Mouse (Mus musculus) brain, adult 2 months (tissue): ENCODE results near the gene 1110059G10Rik.

Source experiments
- DNase-seq: peaks from one replicate; pipeline ENCODE4 v3.0.0; 2011; ENCODE audit warnings: low read depth, low spot score

1110059G10Rik gene

DNA sequence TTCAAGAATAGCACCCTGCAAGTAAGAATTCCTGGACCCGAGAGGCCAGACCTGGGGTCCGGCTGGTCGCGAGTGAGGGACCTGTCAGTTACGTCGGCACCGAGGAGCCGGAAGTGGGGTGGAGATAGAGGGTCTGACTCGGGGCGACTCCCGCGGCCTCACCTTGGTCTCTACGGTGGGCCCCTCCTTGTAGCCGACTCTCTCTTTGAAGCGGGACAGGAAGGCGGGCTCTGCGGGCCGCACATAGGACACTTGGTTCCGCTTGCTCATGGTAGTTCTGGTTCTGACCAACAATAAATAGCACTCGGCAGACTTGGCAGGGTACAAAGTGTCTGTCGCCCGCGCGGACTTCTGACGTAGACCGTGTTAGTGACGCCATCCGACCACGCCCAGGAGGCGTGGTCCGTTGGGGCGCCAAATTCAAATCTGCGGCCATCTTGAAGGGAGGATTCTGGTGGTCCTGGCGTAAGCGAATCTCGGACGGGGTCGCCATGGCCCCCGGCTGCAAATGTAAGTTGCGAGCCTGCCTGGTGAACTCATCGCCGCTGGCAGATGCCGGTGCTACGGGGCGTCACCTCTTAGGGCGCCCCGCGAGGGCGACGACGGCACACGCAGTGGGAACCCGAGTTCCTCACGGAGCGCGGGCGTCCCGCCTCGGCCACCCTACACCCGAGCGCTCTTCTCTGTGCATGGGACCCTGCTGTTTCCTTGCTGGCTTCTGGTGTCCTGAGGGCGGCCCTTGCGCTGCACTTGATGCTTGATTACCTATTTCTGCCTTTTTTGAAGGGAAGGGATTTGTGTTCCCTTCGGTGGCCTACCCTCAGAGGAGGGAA, at the start of gene 1110059G10Rik, which contains the start of gene Kif15:
Gene 1110059G10Rik (minus strand): TSS at position 358 of the 833 bp plus-strand sequence.
Gene Kif15 (plus strand): TSS at position 404 of the 833 bp plus-strand sequence.
- DNase-seq = peak; percentile 94

DNA sequence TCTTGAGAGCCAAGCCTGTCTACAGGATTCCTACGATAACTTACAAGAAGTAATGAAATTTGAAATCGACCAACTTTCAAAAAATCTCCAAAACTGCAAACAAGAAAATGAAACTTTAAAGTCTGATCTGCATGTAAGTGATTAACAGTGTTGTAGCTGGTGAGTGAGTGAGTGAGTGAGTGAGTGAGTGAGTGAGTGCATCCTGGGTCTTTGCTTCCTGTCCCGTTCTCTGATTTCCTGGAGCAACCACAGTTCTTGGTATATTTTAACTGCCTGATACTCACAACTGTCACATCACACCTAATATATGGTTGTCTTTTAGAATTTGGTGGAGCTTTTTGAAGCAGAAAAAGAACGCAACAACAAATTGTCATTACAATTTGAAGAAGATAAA, 48.4 kb upstream of the 1110059G10Rik start:
- DNase-seq = no peak

DNA sequence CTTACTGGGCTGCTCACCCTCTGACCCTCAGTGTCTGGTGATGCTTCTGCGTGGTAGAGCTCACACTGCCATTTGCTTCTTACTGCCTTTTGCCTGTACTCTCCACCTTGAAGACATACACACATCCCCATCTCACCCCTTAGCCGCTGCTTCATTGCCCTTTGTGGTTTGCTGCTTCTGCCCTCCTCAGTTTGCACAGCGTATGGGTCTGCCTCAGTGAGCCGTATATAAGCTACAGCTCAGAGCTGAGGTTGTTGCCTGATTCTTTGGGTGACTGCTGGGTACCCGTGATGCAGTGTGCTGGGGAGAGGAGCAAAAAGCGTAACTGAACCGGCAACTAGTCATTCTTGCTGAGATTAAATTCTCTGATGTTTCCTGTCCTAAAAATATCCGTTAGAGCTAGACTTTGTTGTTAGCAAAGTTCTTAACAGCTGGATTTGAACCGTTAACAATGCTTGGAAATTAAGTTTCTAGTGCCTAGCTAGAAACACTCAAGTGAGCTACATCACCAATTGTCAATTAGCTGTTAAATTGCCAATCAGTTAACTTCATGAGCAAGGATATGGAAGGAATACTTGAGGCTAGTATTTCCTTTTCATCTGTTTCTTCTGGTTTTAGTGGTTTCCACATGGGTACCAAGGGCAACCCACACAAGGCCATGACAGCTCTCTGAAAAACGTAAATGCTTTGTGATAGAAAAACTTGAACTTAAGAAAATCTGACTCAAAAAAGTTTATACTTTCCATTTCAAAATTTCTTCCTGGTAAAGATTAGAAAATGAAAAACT, 47.8 kb upstream of the 1110059G10Rik start:
- no peak for DNase-seq

DNA sequence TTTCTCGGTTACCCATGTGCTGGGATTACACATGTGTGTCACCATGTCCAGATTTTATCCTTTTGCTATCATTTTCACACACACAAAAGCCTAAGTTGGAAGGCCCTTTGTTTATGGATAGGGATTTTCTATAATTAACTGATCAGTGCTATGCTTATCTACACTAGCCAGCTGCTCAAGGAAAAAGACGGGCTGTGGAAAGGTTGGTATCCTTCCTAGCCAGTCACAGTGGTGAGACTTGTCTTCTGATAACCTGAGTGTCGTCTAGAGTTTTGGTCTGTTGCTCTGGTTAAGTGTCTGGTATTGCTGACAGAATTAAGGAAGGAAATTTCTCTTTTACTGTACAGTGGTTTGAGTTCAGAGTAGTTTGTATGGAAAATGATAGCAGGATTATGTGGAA, 21.9 kb downstream of the 1110059G10Rik start:
- no peak for DNase-seq

DNA sequence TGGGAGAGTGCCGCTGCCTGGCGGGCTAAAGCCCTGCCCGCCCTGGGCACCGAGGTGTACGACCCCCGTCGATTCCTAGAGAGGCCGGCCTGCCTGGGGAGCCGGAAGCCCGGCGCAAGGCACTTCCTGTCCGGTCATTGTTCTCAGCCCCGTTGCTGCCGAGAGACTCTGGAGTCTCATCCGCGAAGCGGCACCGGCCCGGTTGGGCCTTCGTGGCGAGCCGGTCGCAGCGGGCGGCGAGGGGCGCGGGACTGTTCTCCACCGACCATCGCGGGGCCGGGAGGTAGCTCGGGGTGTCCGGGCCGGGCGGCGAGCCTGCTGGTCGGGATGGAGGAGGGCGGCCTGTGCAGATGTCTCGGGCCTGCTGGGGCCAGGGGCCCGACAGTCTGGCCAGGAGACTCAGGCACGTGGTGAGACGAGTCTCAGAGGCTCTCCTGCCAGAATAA, 27.8 kb downstream of the 1110059G10Rik start, which contains the start of gene Zfp105:
Gene Zfp105 (plus strand): TSS at position 137 of the 446 bp plus-strand sequence.
- DNase-seq = peak; percentile 89

DNA sequence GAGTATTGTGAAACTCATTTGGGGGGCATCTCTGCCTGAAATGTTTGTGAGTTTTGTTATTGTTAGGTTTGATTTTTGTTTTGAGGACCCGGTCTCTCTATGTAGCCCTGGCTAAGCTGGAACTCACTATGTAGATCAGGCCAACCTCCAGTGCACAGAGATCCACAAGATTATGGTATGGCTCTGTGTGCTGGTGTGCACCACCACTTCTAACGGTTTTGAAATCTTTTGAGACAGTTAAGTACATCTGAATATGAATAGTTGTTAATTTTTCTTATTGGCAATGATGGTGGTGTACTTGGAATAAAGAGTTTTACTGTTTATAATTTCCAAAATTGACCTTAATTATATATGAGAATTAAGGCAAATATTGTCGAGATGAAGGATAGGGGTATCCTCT, 28.4 kb downstream of the 1110059G10Rik start:
- no peak for DNase-seq

DNA sequence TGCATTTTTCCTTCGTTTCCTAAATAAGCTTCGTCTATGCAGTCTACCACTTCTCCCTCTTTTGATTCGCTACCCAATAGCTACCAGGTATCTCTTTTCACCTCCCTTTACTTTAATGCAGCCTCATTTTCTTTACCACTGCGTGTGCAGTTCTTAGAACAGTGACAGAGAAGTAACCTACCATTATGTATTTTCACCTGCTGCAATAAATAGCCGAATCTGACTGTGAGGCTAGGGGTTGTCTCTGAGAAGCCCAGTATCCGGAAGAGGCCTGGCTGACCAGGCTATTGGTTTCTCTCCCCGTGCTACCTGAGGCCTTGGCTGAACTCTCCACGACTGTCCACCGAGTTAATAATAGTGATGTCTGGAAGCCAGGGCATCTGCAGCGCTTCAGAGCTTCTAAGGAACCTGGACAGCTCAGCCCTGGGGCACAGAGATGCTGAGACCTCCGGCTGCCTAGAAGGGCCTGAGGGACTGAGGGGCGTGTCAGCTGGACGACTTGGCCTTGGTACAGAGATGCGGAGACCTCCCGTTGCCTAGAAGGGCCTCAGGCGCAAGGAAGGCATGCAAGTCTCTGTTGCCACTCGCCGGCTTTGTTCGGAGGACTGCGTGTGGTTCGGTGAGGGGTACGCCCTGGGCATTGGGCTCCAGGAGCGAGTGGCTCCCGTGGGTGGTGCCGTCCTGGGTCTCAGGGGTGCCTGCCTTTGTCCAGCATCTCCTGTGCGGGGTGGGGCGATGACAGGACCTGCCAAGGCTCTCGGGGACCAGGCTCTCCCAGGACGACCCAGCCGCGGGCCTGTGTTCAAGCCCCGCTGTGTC, 47.9 kb downstream of the 1110059G10Rik start:
- DNase-seq = peak; percentile 91

DNA sequence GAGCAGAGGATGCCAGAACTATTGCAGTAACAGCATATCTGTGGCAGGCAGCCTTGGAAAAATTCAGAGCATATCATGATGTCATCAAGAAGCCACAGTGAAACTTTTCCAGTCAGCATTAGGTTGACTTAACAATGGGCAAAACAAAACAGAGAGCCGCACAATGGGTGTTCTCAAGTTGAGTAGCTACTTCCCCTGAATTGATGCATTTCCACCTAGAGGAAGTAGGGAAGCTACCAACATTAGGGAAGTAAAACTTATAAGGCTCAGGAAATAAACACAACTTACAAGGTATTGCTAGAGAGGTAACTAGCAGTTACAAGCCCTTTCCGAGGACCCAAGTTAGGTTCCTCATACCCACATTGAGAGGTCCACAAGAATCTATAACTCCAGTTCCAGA, 49.8 kb downstream of the 1110059G10Rik start:
- no peak for DNase-seq
